Mouse (Mus musculus) frontal cortex, postnatal 25 days (tissue): Measurements from ENCODE around the gene Abhd15.

ENCODE experiments used
- DNase-seq, 2 experiments: peaks; one replicate each; pipeline ENCODE4 v3.0.0; 2022; ENCODE audit warnings: low spot score in 2 of 2

The Abhd15 gene

DNA sequence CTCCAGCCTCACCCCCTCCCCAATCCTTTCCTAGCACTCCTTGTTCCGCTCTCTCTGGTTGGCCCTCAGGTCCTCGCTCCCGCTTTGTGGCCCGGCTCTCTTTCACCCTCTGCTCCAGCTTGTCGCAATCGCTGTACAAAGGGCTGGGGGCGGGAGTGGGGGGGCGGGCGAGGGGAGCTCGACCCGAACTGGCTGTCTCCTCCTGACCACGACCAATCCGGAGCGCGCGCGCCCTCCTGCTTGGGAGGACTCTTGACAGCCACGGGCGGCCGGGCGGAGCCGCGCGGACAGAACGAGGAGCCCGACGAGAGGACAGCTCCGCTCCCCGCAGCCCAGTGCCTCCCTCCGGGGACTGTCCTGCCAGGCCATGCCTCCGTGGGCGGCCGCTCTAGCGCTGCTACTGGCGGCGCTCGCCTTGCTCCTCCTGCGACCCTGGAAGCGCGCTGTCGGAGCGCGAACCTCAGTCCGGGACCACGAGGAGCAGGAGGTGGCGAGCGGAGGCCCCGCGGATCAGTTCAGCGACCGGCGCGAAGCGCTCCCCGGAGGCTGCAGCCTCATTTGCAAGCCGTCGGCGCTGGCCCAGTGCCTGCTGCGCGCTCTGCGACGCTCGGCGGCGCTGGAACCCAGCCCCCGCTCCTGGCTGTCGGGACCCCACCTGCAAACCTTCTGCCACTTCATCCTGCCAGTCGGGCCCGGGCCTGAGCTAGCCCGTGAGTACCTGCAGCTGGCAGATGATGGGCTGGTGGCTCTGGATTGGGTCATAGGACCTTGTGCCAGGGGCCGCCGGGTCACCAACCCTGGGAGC lies at the start of gene Abhd15:
Abhd15 (plus strand) TSS at position 290 of the 805 bp plus-strand sequence.
- DNase-seq: no peak

GRCm38 (mm10) chr11:77466544-77466943 lies 48.4 kb upstream of the Abhd15 start:
- no peak for DNase-seq

DNA sequence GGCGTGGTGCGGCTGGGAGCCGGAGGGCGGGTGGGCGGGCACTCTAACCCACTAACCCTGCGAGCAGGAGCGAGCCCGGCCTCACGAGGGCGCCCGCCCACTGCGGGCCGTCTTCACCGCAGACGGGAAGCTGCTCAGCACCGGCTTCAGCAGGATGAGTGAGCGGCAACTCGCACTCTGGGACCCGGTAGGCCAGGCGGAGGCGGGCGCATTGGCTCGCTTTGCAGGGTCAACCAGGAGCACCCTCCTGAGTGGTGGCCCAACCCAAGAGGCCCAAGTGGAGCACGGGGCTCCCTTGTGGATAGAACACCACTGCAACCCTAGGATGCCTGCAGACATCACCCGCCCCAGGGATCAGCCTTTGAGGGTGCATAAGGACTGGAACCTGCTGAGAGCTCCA lies 47.8 kb upstream of the Abhd15 start:
- peak; percentile 47 to 63 for DNase-seq

DNA sequence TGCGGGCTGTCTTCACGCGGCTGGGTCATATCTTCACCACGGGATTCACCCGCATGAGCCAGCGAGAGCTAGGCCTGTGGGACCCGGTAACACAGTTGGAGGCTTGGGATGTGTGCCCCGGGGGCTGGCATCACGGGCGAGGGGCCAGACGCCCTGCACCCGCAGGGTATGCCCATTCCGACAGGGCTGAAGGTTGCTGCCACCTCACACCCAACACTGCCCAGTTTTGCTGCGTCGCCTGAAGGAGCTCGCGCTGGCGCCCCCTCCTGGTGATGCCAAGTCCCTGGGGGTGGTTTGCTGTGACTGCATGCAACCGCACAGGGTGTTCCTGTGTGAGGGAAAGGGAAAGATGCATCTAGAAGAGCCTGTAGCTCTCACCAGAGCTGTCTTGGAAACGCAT lies 47.1 kb upstream of the Abhd15 start:
- DNase-seq: peak; percentile 62

DNA sequence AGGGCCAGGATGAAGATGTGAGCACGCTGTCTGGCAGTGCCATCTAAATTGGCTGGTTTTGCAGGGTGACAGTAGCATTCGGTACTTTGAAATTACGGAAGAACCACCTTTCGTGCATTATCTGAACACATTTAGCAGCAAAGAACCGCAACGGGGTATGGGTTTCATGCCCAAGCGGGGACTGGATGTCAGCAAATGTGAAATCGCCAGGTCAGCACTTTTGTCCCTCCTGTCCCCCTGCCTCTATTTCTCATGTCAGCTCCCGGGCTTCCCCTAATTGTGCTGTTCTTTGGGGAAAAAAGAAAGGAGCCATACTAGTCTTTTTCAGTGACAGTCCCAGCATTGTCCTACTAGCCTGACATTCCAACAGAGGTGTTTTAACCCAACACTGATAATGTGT lies 46.5 kb upstream of the Abhd15 start:
- no peak for DNase-seq

DNA sequence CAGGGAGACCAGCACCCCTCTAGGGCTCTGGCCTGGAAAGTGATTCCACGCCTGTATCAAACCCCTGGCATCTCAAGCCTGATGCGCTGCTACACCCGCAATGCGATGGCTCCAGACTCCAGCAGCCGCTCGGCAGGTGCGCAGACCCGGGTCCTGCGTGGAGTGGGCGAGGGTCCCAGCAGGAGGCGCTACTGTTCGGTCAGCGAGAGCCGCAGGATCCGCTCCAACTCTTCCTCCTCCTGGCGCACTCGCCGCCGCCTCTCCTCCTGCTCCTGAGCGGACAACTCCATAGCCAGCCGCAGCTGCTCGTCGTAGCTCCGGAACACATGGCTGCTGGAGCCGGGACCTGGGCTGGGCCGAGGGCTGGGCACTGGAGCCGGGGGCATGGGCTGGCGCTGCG lies 43.5 kb upstream of the Abhd15 start:
- no peak for DNase-seq

- DNase-seq: no peak
Measured at GRCm38 (mm10) chr11:77472775-77473174, 42.1 kb upstream of the Abhd15 start.

- DNase-seq: no peak
Measured at GRCm38 (mm10) chr11:77476216-77476615, 38.7 kb upstream of the Abhd15 start.

DNA sequence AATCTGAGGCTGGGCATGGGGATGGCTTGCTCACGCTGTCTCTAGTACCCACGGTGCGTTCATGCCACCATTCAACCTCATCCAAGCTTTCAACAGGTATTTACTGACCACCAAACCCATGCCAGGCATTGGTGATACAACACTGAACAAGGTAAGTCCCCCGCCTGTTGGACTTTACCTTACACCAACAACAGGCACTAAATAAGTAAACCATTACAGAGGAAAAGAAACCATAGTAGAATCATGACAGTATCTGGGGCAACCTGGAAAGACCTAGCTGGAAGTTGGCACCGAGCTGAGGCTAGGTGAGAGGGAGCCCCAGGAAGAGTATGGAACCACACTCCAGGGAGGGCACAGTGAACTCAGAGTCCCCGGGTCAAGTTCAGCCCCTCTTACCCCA lies 38.0 kb upstream of the Abhd15 start:
- no peak for DNase-seq

DNA sequence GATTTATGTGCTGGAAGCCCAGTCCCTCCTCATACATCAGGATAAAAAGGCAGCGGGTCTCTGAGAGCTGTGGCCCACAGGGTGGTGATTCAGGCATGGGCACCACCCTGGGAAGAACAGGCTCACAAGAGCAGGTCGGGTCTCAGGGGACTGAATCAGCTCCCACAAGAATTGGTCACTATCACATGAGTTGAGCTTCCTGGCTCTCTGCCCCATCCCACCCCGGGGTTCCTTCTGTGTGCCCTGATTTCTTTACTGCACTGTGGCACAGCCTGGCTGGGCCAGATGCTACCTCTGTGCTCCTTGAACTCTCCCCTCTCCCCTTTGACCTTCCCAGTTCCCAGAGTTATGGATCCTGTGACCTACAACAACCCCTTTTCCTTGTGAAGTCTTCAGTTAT lies 31.9 kb upstream of the Abhd15 start:
- DNase-seq: no peak

DNA sequence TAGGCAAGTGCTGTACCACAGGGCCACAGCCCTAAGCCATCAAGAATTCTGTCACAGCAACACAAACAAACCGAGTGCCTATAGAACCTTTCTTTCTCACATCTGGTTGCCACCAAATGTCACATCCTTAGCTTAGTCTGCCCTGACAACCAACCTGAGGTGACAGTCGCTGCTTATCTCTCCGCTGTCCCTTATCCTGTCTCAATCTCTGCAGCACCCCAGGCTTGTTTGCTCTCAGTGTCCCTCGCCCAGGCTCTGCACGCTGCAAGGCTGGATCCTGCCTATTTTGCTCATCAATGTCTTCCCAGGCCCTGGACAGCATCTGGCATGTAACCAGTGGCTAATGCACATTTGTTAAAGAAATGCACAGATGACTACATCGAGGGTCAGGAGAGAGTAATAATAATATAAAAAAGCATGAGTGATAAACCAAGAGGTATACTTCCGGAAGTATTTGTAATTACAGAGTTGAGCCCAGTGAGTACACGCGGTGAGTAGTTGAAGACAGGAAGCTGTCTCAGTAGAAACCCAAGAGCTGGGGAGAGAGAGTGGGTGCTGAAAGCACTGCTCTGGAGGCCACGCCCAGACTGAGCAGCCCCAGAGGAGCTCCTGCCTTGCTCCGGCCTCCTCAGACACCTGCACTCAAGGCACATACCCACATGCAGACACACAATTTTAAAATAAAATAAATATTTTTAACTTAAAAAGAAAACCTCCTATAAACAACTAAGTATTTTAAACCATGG lies 31.2 kb upstream of the Abhd15 start:
- DNase-seq: no peak

- no peak for DNase-seq
Measured at GRCm38 (mm10) chr11:77485229-77485628, 29.7 kb upstream of the Abhd15 start.

- DNase-seq: no peak
Measured at GRCm38 (mm10) chr11:77486798-77487197, 28.1 kb upstream of the Abhd15 start.

- DNase-seq: no peak
Measured at GRCm38 (mm10) chr11:77488771-77489581, 25.9 kb upstream of the Abhd15 start.

DNA sequence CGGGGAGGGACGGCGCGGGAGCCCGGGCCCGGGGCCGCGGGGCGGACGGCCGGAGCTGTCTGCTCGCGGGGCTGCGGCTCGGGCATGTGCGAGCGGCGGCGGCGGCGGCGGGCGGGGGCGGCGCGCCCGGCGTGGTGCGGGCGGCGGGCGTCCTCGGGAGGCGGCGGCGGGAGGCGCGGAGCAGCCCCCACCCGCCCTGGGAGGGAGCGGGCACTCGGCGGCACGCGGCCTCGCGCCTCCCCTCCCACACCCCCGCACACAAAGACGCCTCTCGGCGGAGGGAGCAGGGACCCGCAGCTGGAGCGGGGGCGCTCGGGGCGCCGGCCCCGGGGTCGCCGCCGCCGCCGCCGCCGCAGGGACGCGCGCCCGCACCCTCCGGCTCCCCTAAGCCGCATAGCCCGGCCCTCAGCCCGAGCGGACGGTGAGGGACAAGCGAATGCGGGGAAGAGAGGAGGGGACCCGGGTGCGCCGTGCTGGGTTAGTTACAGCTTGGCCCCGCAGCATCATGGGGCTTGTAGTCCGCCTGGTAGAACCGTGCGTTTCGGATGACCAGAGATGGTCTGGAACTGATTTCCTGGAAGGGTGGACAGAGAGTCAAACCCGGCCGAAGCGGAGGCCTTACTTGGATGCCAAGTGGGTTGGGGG lies 25.2 kb upstream of the Abhd15 start, which contains the start of gene Ankrd13b:
Ankrd13b (minus strand) TSS at position 88 of the 645 bp plus-strand sequence.
- peak; percentile 53 to 65 for DNase-seq

DNA sequence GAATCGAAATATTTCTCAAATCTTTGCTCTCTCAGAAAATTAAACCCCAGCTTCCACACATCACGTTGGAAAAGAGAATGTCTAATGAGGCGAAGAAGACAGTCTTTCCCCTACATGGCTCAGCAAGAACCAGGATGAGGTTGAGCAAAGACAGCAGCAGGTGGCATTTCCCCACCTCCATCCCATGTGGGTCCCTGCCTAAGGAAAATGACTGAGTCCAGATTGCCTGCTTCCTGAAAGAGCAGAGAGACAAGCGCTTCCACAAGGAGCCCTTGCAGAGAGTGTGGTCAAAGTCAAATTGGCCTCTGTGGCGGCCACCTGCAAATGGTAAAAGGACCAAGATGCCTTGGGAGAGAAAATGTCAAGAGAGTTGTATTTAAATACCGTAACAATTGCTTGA lies 24.5 kb upstream of the Abhd15 start:
- no peak for DNase-seq

- peak; percentile 80 to 85 for DNase-seq
Measured at GRCm38 (mm10) chr11:77491123-77491501, 23.8 kb upstream of the Abhd15 start.

- DNase-seq: no peak
Measured at GRCm38 (mm10) chr11:77491502-77492291, 23.2 kb upstream of the Abhd15 start.

- DNase-seq: no peak
Measured at GRCm38 (mm10) chr11:77492311-77492871, 22.5 kb upstream of the Abhd15 start.

GRCm38 (mm10) chr11:77492911-77493332 lies 22.0 kb upstream of the Abhd15 start:
- DNase-seq: peak; percentile 80 to 85
